Mouse (Mus musculus): ENCODE measurements around the gene Tnfrsf1a. TPM values are rescaled to one million over a fixed set of nuclear protein-coding genes. Genes with fewer than 3 reads are reported as not detected.

Gene Tnfrsf1a
- total RNA-seq (2023) = 1 to 10 TPM; 1.1 to 1.2 TPM

GRCm38 (mm10) chr6:125348721-125349574, at the start of gene Tnfrsf1a:
Tnfrsf1a (plus strand) TSS chr6:125349362.

GRCm38 (mm10) chr6:125313546-125314230, 35.5 kb upstream of the Tnfrsf1a start, which contains the start of gene Ltbr:
Ltbr (minus strand) TSS chr6:125313885.

GRCm38 (mm10) chr6:125320323-125320722, 28.8 kb upstream of the Tnfrsf1a start, which contains the start of gene Scnn1a:
Scnn1a (plus strand) TSS chr6:125320659.

GRCm38 (mm10) chr6:125380372-125381360, 31.5 kb downstream of the Tnfrsf1a start, which contains the start of gene Plekhg6:
Plekhg6 (minus strand) TSS chr6:125380793.

Other genes with a start within 250 kb of the Tnfrsf1a start
- 10 to 100 TPM; 36.5 to 40.2 TPM for gene Nop2, start 217.5 kb upstream of the Tnfrsf1a start, total RNA-seq (2023)
- 10 to 100 TPM; 40.3 to 48.0 TPM for gene Iffo1, start 204.1 kb upstream of the Tnfrsf1a start, total RNA-seq (2023)
- 100 to 1,000 TPM; 404 to 406 TPM for gene Gapdh, start 182.9 kb upstream of the Tnfrsf1a start, total RNA-seq (2023)
- 10 to 100 TPM; 48.4 to 60.1 TPM for gene Ncapd2, start 157.7 kb upstream of the Tnfrsf1a start, total RNA-seq (2023)
- gene Mrpl51, start 157.6 kb upstream of the Tnfrsf1a start, total RNA-seq (2023) = 10 to 100 TPM; 31.0 to 32.7 TPM
- 10 to 100 TPM; 74.4 to 91.1 TPM for gene Vamp1, start 133.8 kb upstream of the Tnfrsf1a start, total RNA-seq (2023)
- gene Tapbpl, start 117.5 kb upstream of the Tnfrsf1a start, total RNA-seq (2023) = 10 to 100 TPM; 27.1 to 28.1 TPM
- 1 to 10 TPM in 1 of 2 experiments, under 1 TPM in 1; 0.68 to 3.3 TPM for gene Cd27, start 112.4 kb upstream of the Tnfrsf1a start, total RNA-seq (2023)
- not detected for gene Tuba3a, start 63.3 kb upstream of the Tnfrsf1a start, total RNA-seq (2023)
- gene Ltbr, start 35.5 kb upstream of the Tnfrsf1a start, total RNA-seq (2023) = under 1 TPM in 1 of 2 experiments, not detected in 1; 0.99 TPM
- gene Scnn1a, start 28.7 kb upstream of the Tnfrsf1a start, total RNA-seq (2023) = not detected
- not detected for gene Plekhg6, start 31.4 kb downstream of the Tnfrsf1a start, total RNA-seq (2023)
- 10 to 100 TPM; 16.6 to 19.5 TPM for gene Cd9, start 145.4 kb downstream of the Tnfrsf1a start, total RNA-seq (2023)
- gene Vwf, start 197.4 kb downstream of the Tnfrsf1a start, total RNA-seq (2023) = under 1 TPM; 0.18 to 0.23 TPM